ENCODE assay signal across 8 mouse cellular contexts in genomic region chr11:62879220-62880048, GRCm38 (mm10). TPM values are rescaled to one million over a fixed set of nuclear protein-coding genes. Genes with fewer than 3 reads are reported as not detected.
DNase-seq lines count a peak whose midpoint lies in the region; ATAC-seq and TF ChIP-seq lines count a peak whose summit lies in the region.

TSS of gene Tvp23b (plus strand) at chr11:62879455.

- H3K4me1 ChIP-seq in CH12.LX (ENCODE audit: control insufficient read depth in 1 of 2, insufficient read depth in 2 of 2) = peaks cover 11 to 62% of the 10 kb centered on the region in 2 experiments
- H3K4me1 ChIP-seq in forebrain, embryonic 11.5 days (replicated peaks; ENCODE audit: control insufficient read depth, insufficient read depth, low read length) = no peaks in the 10 kb centered on the region
- H3K4me1 ChIP-seq in heart, embryonic 16.5 days (ENCODE audit: control insufficient read depth, insufficient read depth, low read length) = peaks cover 7% of the 10 kb centered on the region
- peaks cover 29% of the 10 kb centered on the region for H3K4me1 ChIP-seq in liver, embryonic 15.5 days (replicated peaks)
- no peaks in the 10 kb centered on the region for H3K4me1 ChIP-seq in neural tube, embryonic 12.5 days

- peaks cover 10% of the 10 kb centered on the region for H3K79me2 ChIP-seq in CH12.LX (replicated peaks; ENCODE audit: control insufficient read depth, extremely low read depth, insufficient read depth, poor library complexity, severe bottlenecking)

- dilution Hi-C loops in CH12.LX (cut with MboI; ENCODE audit: extremely low pct_ligation_motif_present, extremely low pct_unique_long_range_greater_than_20kb, low sequenced_read_pairs) = no loop called here

- peak; percentile 96 for ATAC-seq in forebrain, embryonic 11.5 days (replicated peaks; ENCODE audit: low FRiP score)
- peak; percentile 96 for ATAC-seq in heart, embryonic 16.5 days (replicated peaks; ENCODE audit: extremely low read depth, insufficient read depth, low FRiP score)
- ATAC-seq in liver, embryonic 15.5 days (ENCODE audit: insufficient read depth) = peak; percentile 95
- ATAC-seq in neural tube, embryonic 12.5 days (ENCODE audit: low FRiP score, low read depth) = peak; percentile 98

- no peak for TF ChIP-seq CTCF in CH12.LX (conservative IDR thresholded peaks at IDR 0.05 in 1 of 2, IDR thresholded peaks at IDR 0.05 in 1 of 2; ENCODE audit: low read depth in 2 of 2, low read length in 2 of 2)

- TF ChIP-seq EP300 in CH12.LX (IDR thresholded peaks at IDR 0.05; ENCODE audit: low read length) = no peak

- peak; percentile 96 for TF ChIP-seq POLR2A in CH12.LX (IDR thresholded peaks at IDR 0.05; ENCODE audit: low read depth, low read length)

- peak within 1 kb of the TSS; percentile 95 for H3K4me2 ChIP-seq in CH12.LX (ENCODE audit: insufficient read depth, low read depth, poor library complexity, severe bottlenecking)
- H3K4me2 ChIP-seq in forebrain, embryonic 11.5 days (ENCODE audit: low read depth, low read length, severe bottlenecking) = peak within 1 kb of the TSS; percentile 75
- H3K4me2 ChIP-seq in heart, embryonic 16.5 days (ENCODE audit: low read depth, low read length) = peak within 1 kb of the TSS; percentile 90
- peak within 1 kb of the TSS; percentile 99 for H3K4me2 ChIP-seq in liver, embryonic 15.5 days
- H3K4me2 ChIP-seq in neural tube, embryonic 12.5 days (replicated peaks) = peak within 1 kb of the TSS; percentile 64

- H3K36me3 ChIP-seq in CH12.LX (replicated peaks in 1 of 2; ENCODE audit: control insufficient read depth in 1 of 2, insufficient read depth in 1 of 2, low read length in 1 of 2) = peaks cover 6 to 27% of the 10 kb centered on the region in 2 experiments
- H3K36me3 ChIP-seq in forebrain, embryonic 11.5 days (ENCODE audit: control insufficient read depth, insufficient read depth, low read length) = no peaks in the 10 kb centered on the region
- H3K36me3 ChIP-seq in heart, embryonic 16.5 days (ENCODE audit: control insufficient read depth, insufficient read depth) = peaks cover 13% of the 10 kb centered on the region
- H3K36me3 ChIP-seq in liver, embryonic 15.5 days (replicated peaks) = 0 out of 2 replicates have a peak, but pooled peaks cover 5% of the 10 kb centered on the region
- peaks cover 7% of the 10 kb centered on the region for H3K36me3 ChIP-seq in neural tube, embryonic 12.5 days

- H3K27ac ChIP-seq in CH12.LX (ENCODE audit: insufficient read depth, low read depth) = peak within 1 kb of the TSS; percentile 37
- H3K27ac ChIP-seq in forebrain, embryonic 11.5 days (ENCODE audit: low read depth, low read length) = no peak within 1 kb of the TSS
- H3K27ac ChIP-seq in heart, embryonic 16.5 days (ENCODE audit: low read length) = peak within 1 kb of the TSS; percentile 88
- H3K27ac ChIP-seq in liver, embryonic 15.5 days (replicated peaks) = peak within 1 kb of the TSS; percentile 81
- H3K27ac ChIP-seq in neural tube, embryonic 12.5 days = peak within 1 kb of the TSS; percentile 57

- in situ Hi-C loops in CH12.LX (cut with MboI; ENCODE audit: low pct_ligation_motif_present, low pct_unique_long_range_greater_than_20kb, low sequenced_read_pairs) = no loop called here

- 2% methylated on average over 55 of the region's 55 CpGs for WGBS in forebrain, embryonic 11.5 days
- under 1% methylated on average over 55 of the region's 55 CpGs for WGBS in heart, embryonic 16.5 days
- WGBS in liver, embryonic 15.5 days (ENCODE audit: insufficient replicate concordance) = under 1% methylated on average over 55 of the region's 55 CpGs
- WGBS in neural tube, embryonic 12.5 days = 2% methylated on average over 55 of the region's 55 CpGs

- no peaks in the 10 kb centered on the region for H3K9me3 ChIP-seq in CH12.LX (replicated peaks; ENCODE audit: low read length)
- no peaks in the 10 kb centered on the region for H3K9me3 ChIP-seq in forebrain, embryonic 11.5 days (ENCODE audit: control insufficient read depth, low read length)
- no peaks in the 10 kb centered on the region for H3K9me3 ChIP-seq in heart, embryonic 16.5 days (replicated peaks; ENCODE audit: control insufficient read depth, low read length)
- H3K9me3 ChIP-seq in liver, embryonic 15.5 days (replicated peaks) = no peaks in the 10 kb centered on the region
- H3K9me3 ChIP-seq in neural tube, embryonic 12.5 days = no peaks in the 10 kb centered on the region

- peak within 1 kb of the TSS; percentile 72 to 84 (median 80) for H3K4me3 ChIP-seq in CH12.LX (replicated peaks in 1 of 3; ENCODE audit: low read depth in 2 of 3, low read length in 2 of 3, poor library complexity in 1 of 3)
- H3K4me3 ChIP-seq in forebrain, embryonic 11.5 days (ENCODE audit: low read depth, low read length) = peak within 1 kb of the TSS; percentile 73
- H3K4me3 ChIP-seq in heart, embryonic 16.5 days (ENCODE audit: low read length) = peak within 1 kb of the TSS; percentile 93
- H3K4me3 ChIP-seq in liver, embryonic 15.5 days (replicated peaks) = peak within 1 kb of the TSS; percentile 84
- H3K4me3 ChIP-seq in neural tube, embryonic 12.5 days = peak within 1 kb of the TSS; percentile 65

- DNase-seq in CH12.LX (ENCODE audit: extremely low read depth) = peak; percentile 99
- peak; percentile 95 for DNase-seq in c-Kit-positive CD71-positive TER-119-negative erythroid progenitor cells, embryonic 14.5 days (ENCODE audit: low read depth)
- peak; percentile 100 for DNase-seq in forebrain, embryonic 11.5 days (ENCODE audit: low spot score)
- peak; percentile 99 to 100 for DNase-seq in kidney, postnatal 36 days
- DNase-seq in telencephalon, adult 2 months (ENCODE audit: low read depth, low spot score) = peak; percentile 95

- peaks cover 2% of the 10 kb centered on the region for H3K27me3 ChIP-seq in CH12.LX (replicated peaks)
- H3K27me3 ChIP-seq in forebrain, embryonic 11.5 days (ENCODE audit: control insufficient read depth, insufficient read depth, low read length) = no peaks in the 10 kb centered on the region
- no peaks in the 10 kb centered on the region for H3K27me3 ChIP-seq in heart, embryonic 16.5 days (ENCODE audit: control insufficient read depth, insufficient read depth, low read length)
- H3K27me3 ChIP-seq in liver, embryonic 15.5 days = no peaks in the 10 kb centered on the region
- H3K27me3 ChIP-seq in neural tube, embryonic 12.5 days (replicated peaks) = no peaks in the 10 kb centered on the region

- peak within 1 kb of the TSS; percentile 74 for H3K9ac ChIP-seq in CH12.LX (ENCODE audit: insufficient read depth, low read depth)
- H3K9ac ChIP-seq in forebrain, embryonic 11.5 days (ENCODE audit: low read length) = peak within 1 kb of the TSS; percentile 77
- H3K9ac ChIP-seq in heart, embryonic 16.5 days (ENCODE audit: low read length) = peak within 1 kb of the TSS; percentile 91
- H3K9ac ChIP-seq in liver, embryonic 15.5 days = peak within 1 kb of the TSS; percentile 83
- peak within 1 kb of the TSS; percentile 69 for H3K9ac ChIP-seq in neural tube, embryonic 12.5 days

- TF ChIP-seq RAD21 in CH12.LX (IDR thresholded peaks at IDR 0.05; ENCODE audit: low read depth, low read length) = no peak

TF ChIP-seq in CH12.LX, 34 proteins besides CTCF, POLR2A, EP300 and RAD21 (continues in another document):
- peak; percentile 71; the same call in 1 of the 2 replicates for TF ChIP-seq POLR2AphosphoS2 (IDR thresholded peaks at IDR 0.05; ENCODE audit: low read depth, low read length)
- TF ChIP-seq E2F4 (IDR thresholded peaks at IDR 0.05; ENCODE audit: insufficient replicate concordance, low read depth, low read length) = no peak
- TF ChIP-seq PAX5 (IDR thresholded peaks at IDR 0.05; ENCODE audit: low read length) = no peak
- peak; percentile 76; the same call in 1 of the 2 replicates for TF ChIP-seq SIN3A (IDR thresholded peaks at IDR 0.05; ENCODE audit: low read length)
- TF ChIP-seq USF2 (conservative IDR thresholded peaks at IDR 0.05; ENCODE audit: low read depth, low read length) = no peak
- no peak for TF ChIP-seq MAFK (IDR thresholded peaks at IDR 0.05; ENCODE audit: insufficient replicate concordance, low read length)
- peak; percentile 84 for TF ChIP-seq TCF12 (IDR thresholded peaks at IDR 0.05; ENCODE audit: low read depth, low read length)
- no peak for TF ChIP-seq KAT2A (IDR thresholded peaks at IDR 0.05; ENCODE audit: insufficient replicate concordance, low read length)
- 0 out of 2 replicates have a peak, but pooled peaks have one; percentile 5 for TF ChIP-seq MEF2A (IDR thresholded peaks at IDR 0.05; ENCODE audit: borderline replicate concordance, low read depth, low read length)
- peak; percentile 49 for TF ChIP-seq BHLHE40 (IDR thresholded peaks at IDR 0.05; ENCODE audit: low read depth, low read length)
- no peak for TF ChIP-seq JUN (IDR thresholded peaks at IDR 0.05; ENCODE audit: insufficient read depth, low read depth, low read length)
- 0 out of 2 replicates have a peak, but pooled peaks have one; percentile 32 for TF ChIP-seq UBTF (IDR thresholded peaks at IDR 0.05; ENCODE audit: low read depth, low read length)
- peak; percentile 35 for TF ChIP-seq ETS1 (conservative IDR thresholded peaks at IDR 0.05; ENCODE audit: low read depth, low read length)
- TF ChIP-seq ZMIZ1 (IDR thresholded peaks at IDR 0.05; ENCODE audit: low read depth, low read length) = peak; percentile 94
- 0 out of 2 replicates have a peak, but pooled peaks have one; percentile 9 for TF ChIP-seq IRF4 (IDR thresholded peaks at IDR 0.05; ENCODE audit: low read depth, low read length)
- no peak; the same call in 1 of the 2 replicates for TF ChIP-seq CHD1 (IDR thresholded peaks at IDR 0.05; ENCODE audit: low read depth, low read length)
- TF ChIP-seq CHD2 (IDR thresholded peaks at IDR 0.05; ENCODE audit: low read length) = 0 out of 2 replicates have a peak, but pooled peaks have one; percentile 28
- peak; percentile 97 for TF ChIP-seq ELF1 (IDR thresholded peaks at IDR 0.05; ENCODE audit: low read depth, low read length)
- peak; percentile 78 for TF ChIP-seq MAX (IDR thresholded peaks at IDR 0.05; ENCODE audit: low read length)
- TF ChIP-seq ZKSCAN1 (IDR thresholded peaks at IDR 0.05; ENCODE audit: borderline replicate concordance, low read depth, low read length) = no peak
- TF ChIP-seq NELFE (IDR thresholded peaks at IDR 0.05; ENCODE audit: low read depth, low read length) = peak; percentile 93
- TF ChIP-seq HCFC1 (IDR thresholded peaks at IDR 0.05; ENCODE audit: low read depth, low read length) = peak; percentile 74

RNA-seq across cellular contexts. Expression of gene Tvp23b, which starts in this region (rescaled TPM):
- total RNA-seq in CH12.LX (2012; rRNA removed) = 57.7 and 62.2 TPM in 2 replicates
- total RNA-seq in CH12.LX (2014; rRNA removed) = 68.7 and 71.2 TPM in 2 replicates
- 39.6 and 40.9 TPM in 2 replicates for polyA plus RNA-seq in CH12.LX (2012; ENCODE audit: insufficient read length, low read depth)
- 35.3 and 37.5 TPM in 2 replicates for polyA plus RNA-seq in forebrain, embryonic 11.5 days (2014; fragmentation: Nextera tagmentation; extraction: Ambion mirVana)
- polyA plus RNA-seq in heart, embryonic 16.5 days (2015; fragmentation: Nextera tagmentation; extraction: Ambion mirVana) = 45.6 and 54.9 TPM in 2 replicates
- 27.0 and 29.6 TPM in 2 replicates for polyA plus RNA-seq in liver, embryonic 15.5 days (2015; fragmentation: Nextera tagmentation; extraction: Ambion mirVana)
- 40.5 and 43.9 TPM in 2 replicates for polyA plus RNA-seq in neural tube, embryonic 12.5 days (2016; fragmentation: Nextera tagmentation; extraction: Ambion mirVana)
